Mouse (Mus musculus) stomach, postnatal 0 days (tissue): Measurements from ENCODE around the gene Gm4969. TPM values are rescaled to one million over a fixed set of nuclear protein-coding genes. Genes with fewer than 3 reads are reported as not detected.
A peak's percentile ranks its signal among the peaks of the same experiment; 100 is the strongest.

ENCODE experiments used
- ATAC-seq: fragments of 200-750 bp; cut with Nextera tagmentation; 2 replicates; pipeline ENCODE4 v1.8.0; 2017; ENCODE audit not compliant: low FRiP score, low TSS enrichment
- DNase-seq: peaks from one replicate; pipeline ENCODE4 v3.0.0-alpha.2; 2016; ENCODE audit warnings: low spot score
- H3K27ac ChIP-seq: fragments of 300-500 bp; sonication (generic); replicated peaks from 2 replicates; pipeline ENCODE4 v1.5.1; 2014; ENCODE audit warnings: mild to moderate bottlenecking, control low read depth
- H3K27me3 ChIP-seq: fragments of 300-500 bp; sonication (generic); 2 replicates; pipeline ENCODE4 v1.6.1; 2014; ENCODE audit warnings: low read length; ENCODE audit not compliant: control insufficient read depth, insufficient read depth
- H3K36me3 ChIP-seq: fragments of 300-500 bp; sonication (generic); 2 replicates; pipeline ENCODE4 v1.6.1; 2014; ENCODE audit warnings: low read length, mixed read lengths; ENCODE audit not compliant: control insufficient read depth, insufficient read depth
- H3K4me1 ChIP-seq: fragments of 300-500 bp; sonication (generic); replicated peaks from 2 replicates; pipeline ENCODE4 v1.6.1; 2014; ENCODE audit warnings: antibody characterized with exemption; ENCODE audit not compliant: control insufficient read depth, insufficient read depth
- H3K4me2 ChIP-seq: fragments of 300-500 bp; sonication (generic); replicated peaks from 2 replicates; pipeline ENCODE4 v1.6.1; 2014; ENCODE audit warnings: low read depth, mild to moderate bottlenecking, control low read depth, moderate library complexity
- H3K4me3 ChIP-seq: fragments of 300-500 bp; sonication (generic); 2 replicates; pipeline ENCODE4 v1.5.1; 2014; ENCODE audit warnings: low read depth, low read length, control low read depth
- H3K9ac ChIP-seq: fragments of 300-500 bp; sonication (generic); 2 replicates; pipeline ENCODE4 v1.6.1; 2014; ENCODE audit warnings: mild to moderate bottlenecking, low read length, control low read depth, mixed read lengths
- H3K9me3 ChIP-seq: fragments of 300-500 bp; sonication (generic); 2 replicates; pipeline ENCODE4 v1.6.1; 2016; ENCODE audit warnings: low read length; ENCODE audit not compliant: control insufficient read depth
- CTCF ChIP-seq: IDR thresholded peaks from 2 replicates; pipeline ENCODE4 v1.5.1; 2016; ENCODE audit warnings: antibody characterized with exemption, low read depth, mild to moderate bottlenecking, moderate library complexity
- EP300 ChIP-seq: optimal IDR thresholded peaks from 2 replicates; pipeline ENCODE3; 2016; ENCODE audit warnings: antibody characterized with exemption
- WGBS: fragments of 180-500 bp; shearing (Covaris S2); extraction: QIAGEN DNeasy Blood & Tissue Kit; methylation state at CpG from one replicate; pipeline ENCODE4 v1.1.7; 2014; 5-methylcytosine and 5-hydroxymethylcytosine counted together
- polyA plus RNA-seq: library from polyadenylated mRNA; unstranded; fragments of >200 nt; fragmentation: Nextera tagmentation; extraction: Ambion mirVana; gene quantifications from 2 replicates; pipeline ENCODE4 v1.2.1, GENCODE M21; 2015

Gene Gm4969
- polyA plus RNA-seq, 1 experiment from 2014 or later: 0.72 TPM

DNA sequence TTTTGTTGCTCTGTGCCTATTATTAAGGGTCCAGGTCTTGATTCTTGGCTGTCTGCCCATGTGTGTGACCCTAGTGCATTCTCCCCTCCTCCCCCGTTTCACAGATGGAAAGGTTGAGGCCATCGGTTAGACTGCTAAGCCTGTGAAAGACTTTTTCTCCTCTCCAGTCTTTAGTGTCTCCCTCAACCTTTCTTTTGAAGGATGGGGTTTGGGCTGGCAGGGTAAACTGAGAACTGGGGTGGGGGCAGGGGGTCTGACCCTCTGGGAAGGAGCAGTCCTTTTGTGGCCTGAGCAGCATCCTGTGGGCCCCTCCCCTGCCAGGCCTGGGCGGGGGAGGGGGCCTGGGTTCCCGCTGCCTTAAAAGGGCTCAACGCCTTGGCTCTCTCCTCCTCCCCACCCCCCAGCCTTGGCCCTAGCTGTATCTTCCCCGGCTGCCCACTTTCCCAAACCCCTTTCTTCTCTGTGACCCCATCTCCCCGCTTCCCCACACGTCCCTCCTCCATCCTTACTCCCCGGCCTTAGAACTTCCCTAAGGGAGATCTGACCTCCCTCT is 33.2 kb downstream of the Gm4969 start:
- Histone ChIP-seq H3K4me3 (peak overlapping the region; percentile 54), H3K27ac (peak overlapping the region; percentile 83), H3K9ac (peak overlapping the region; percentile 65), H3K9me3 (no peaks in the 10 kb centered on the region), H3K4me2 (peak overlapping the region; percentile 69), H3K4me1 (peaks cover 15% of the 10 kb centered on the region), H3K36me3 (peaks cover 23% of the 10 kb centered on the region), H3K27me3 (no peaks in the 10 kb centered on the region)
- ATAC-seq (peak; percentile 27; the same call in 1 of the 2 replicates), DNase-seq (no peak)
- TF ChIP-seq CTCF (no peak), EP300 (no peak)
- whole genome bisulfite sequencing: 22% methylated on average over 9 of the region's 9 CpGs

DNA sequence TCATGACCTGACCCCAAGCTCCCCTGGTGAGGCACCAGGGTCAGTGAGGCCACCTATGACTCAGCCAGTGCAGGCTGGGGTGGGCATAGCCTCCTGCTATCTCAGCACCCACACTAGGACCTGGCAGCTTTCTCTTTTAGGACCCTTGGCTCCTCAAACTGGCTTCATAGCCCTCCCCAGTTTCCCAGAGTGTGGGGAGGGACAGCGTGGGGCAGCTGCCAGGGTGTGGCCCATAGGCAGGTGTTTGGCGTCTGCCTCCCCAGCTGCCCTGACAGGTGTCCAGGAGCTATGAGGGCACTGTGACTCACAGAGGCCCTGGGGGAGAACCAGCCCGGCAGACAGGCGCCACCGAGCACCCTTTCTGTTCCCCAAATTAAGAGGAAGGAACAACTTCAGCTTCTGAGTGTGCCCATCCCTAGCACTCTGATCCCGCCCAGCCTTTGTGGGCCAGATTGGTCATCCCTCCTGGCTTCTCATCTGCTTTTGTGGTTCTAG is 33.8 kb downstream of the Gm4969 start:
- DNase-seq (peak; percentile 54), ATAC-seq (0 out of 2 replicates have a peak, but pooled peaks have one; percentile 15)
- Histone ChIP-seq H3K27ac (peak overlapping the region; percentile 83), H3K4me2 (peak overlapping the region; percentile 69), H3K36me3 (peaks cover 23% of the 10 kb centered on the region), H3K4me3 (peak overlapping the region; percentile 54), H3K9me3 (no peaks in the 10 kb centered on the region), H3K9ac (peak overlapping the region; percentile 65), H3K4me1 (peaks cover 15% of the 10 kb centered on the region), H3K27me3 (no peaks in the 10 kb centered on the region)
- WGBS: 26% methylated on average over 6 of the region's 6 CpGs
- TF ChIP-seq CTCF: no peak

DNA sequence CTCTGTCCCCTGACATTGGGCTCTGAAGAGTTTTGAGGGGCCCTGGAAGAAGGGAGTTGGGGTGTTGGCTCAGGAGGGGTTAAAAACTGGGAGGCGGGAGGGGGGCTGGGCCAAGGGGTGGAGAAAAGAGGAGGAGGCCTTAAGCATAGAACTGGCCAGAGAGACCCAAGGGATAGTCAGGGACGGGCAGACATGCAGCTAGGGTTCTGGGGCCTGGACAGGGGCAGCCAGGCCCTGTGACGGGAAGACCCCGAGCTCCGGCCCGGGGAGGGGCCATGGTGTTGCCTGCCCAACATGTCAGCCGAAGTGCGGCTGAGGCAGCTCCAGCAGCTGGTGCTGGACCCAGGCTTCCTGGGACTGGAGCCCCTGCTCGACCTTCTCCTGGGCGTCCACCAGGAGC is 34.5 kb downstream of the Gm4969 start, which contains the start of gene Dmpk:
Gene Dmpk, plus strand, starts transcription at position 149 of the 400 bp plus-strand sequence.
- H3K27me3 ChIP-seq: no peaks in the 10 kb centered on the region
- peak within 1 kb of the TSS; percentile 54 for H3K4me3 ChIP-seq
- H3K9me3 ChIP-seq: no peaks in the 10 kb centered on the region
- peak within 1 kb of the TSS; percentile 65 for H3K9ac ChIP-seq
- H3K27ac ChIP-seq: peak within 1 kb of the TSS; percentile 83
- peak; percentile 46 for ATAC-seq
- H3K36me3 ChIP-seq: peaks cover 23% of the 10 kb centered on the region
- no peak for TF ChIP-seq CTCF
- TF ChIP-seq EP300: no peak
- peak within 1 kb of the TSS; percentile 69 for H3K4me2 ChIP-seq
- WGBS: 29% methylated on average over 10 of the region's 10 CpGs
- H3K4me1 ChIP-seq: peaks cover 15% of the 10 kb centered on the region
- DNase-seq: peak; percentile 51

DNA sequence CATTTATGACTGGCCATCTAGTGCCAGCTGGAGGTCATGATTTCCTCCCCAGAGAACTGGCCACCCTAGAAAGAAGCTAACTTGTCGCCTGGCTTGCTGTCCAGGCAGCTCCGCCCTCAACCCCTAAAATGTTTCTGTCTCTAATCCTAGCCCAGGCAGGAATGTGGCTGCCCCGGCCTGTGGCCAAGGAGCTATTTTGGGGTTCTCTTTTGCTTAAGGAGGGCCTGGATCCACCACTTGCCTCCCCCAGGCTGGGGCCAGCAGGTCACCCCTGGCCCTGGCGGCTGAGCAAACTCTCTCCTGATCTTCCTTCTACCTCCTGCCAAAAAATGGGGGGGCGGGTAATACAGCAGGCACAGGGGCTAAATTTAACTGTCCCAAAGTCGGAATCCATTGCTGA is 35.1 kb downstream of the Gm4969 start:
- TF ChIP-seq CTCF (no peak), EP300 (no peak)
- Histone ChIP-seq H3K4me2 (peak overlapping the region; percentile 69), H3K36me3 (peaks cover 23% of the 10 kb centered on the region), H3K4me1 (peaks cover 15% of the 10 kb centered on the region), H3K27ac (peak overlapping the region; percentile 83), H3K9me3 (no peaks in the 10 kb centered on the region), H3K9ac (0 out of 2 replicates have a peak overlapping the region, but pooled peaks have one; percentile 41), H3K4me3 (peak overlapping the region; percentile 54; the same call in 1 of the 2 replicates), H3K27me3 (no peaks in the 10 kb centered on the region)
- DNase-seq (no peak), ATAC-seq (no peak; the same call in 1 of the 2 replicates)
- 29% methylated on average over 6 of the region's 6 CpGs for WGBS

DNA sequence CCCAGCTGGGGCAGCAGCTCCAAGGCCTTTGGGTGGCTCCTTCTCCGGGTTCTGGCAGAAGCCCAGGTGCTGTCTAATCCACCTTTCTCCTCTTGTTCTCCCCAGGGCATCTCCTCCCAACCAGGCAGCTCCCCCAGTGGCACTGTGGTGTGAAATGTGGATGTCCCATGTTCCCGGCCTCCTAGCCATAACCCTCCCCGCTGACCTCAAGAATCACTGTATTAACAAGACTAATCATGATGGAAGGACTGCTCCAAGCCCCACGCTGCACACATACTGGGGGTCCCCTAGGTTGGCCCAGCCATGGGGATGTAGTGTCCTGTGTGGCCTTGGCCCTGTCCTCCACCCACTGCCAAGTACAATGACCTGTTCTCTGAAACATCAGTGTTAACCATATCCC is 36.0 kb downstream of the Gm4969 start:
- Histone ChIP-seq H3K36me3 (peaks cover 23% of the 10 kb centered on the region), H3K4me1 (peaks cover 15% of the 10 kb centered on the region), H3K9ac (no peak overlapping the region), H3K4me2 (no peak overlapping the region), H3K27ac (peak overlapping the region; percentile 83), H3K4me3 (no peak overlapping the region), H3K27me3 (no peaks in the 10 kb centered on the region), H3K9me3 (no peaks in the 10 kb centered on the region)
- no peak for TF ChIP-seq CTCF
- TF ChIP-seq EP300: no peak
- no peak for DNase-seq
- no peak for ATAC-seq
- 68% methylated on average over 4 of the region's 4 CpGs for WGBS

DNA sequence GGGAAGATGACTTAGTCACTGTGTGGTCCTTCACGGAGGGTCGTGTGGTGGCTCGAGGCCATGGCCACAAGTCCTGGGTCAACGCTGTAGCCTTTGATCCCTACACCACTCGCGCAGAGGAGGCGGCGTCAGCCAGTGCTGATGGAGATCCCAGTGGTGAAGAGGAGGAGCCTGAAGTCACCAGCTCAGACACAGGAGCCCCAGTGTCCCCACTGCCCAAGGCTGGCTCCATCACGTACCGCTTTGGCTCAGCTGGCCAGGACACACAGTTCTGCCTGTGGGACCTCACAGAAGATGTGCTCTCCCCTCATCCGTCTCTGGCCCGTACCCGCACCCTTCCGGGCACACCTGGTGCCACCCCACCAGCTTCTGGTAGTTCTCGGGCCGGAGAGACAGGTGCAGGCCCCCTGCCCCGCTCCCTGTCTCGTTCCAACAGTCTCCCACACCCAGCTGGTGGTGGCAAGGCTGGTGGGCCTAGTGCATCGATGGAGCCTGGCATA is 37.7 kb downstream of the Gm4969 start:
- TF ChIP-seq EP300 (no peak), CTCF (no peak)
- 84% methylated on average over 19 of the region's 19 CpGs for whole genome bisulfite sequencing
- no peak for DNase-seq
- no peak overlapping the region for H3K27ac ChIP-seq
- no peaks in the 10 kb centered on the region for H3K9me3 ChIP-seq
- H3K4me3 ChIP-seq: no peak overlapping the region
- H3K36me3 ChIP-seq: peaks cover 20% of the 10 kb centered on the region
- no peak for ATAC-seq
- no peak overlapping the region for H3K9ac ChIP-seq
- H3K27me3 ChIP-seq: no peaks in the 10 kb centered on the region
- peaks cover 14% of the 10 kb centered on the region for H3K4me1 ChIP-seq
- H3K4me2 ChIP-seq: no peak overlapping the region
